Mouse (Mus musculus): ENCODE measurements around the gene S100a5.

Gene S100a5

GRCm38 (mm10) chr3:90608223-90608622 is at the start of gene S100a5:
Gene S100a5 (plus strand): TSS chr3:90608523.
- no peak for DNase-seq (ENCODE audit: low spot score)

- DNase-seq (ENCODE audit: low spot score): no peak
Observed at GRCm38 (mm10) chr3:90560008-90560628, 48.2 kb upstream of the S100a5 start, which contains the start of gene S100a3. Gene S100a3 (plus strand): TSS chr3:90560578.

GRCm38 (mm10) chr3:90574691-90575090 is 33.6 kb upstream of the S100a5 start:
- no peak for DNase-seq (ENCODE audit: low spot score)

- no peak for DNase-seq (ENCODE audit: low spot score)
Observed at GRCm38 (mm10) chr3:90575320-90575719, 33.0 kb upstream of the S100a5 start.

GRCm38 (mm10) chr3:90576351-90577001 is 31.8 kb upstream of the S100a5 start:
- DNase-seq (ENCODE audit: low spot score): no peak

GRCm38 (mm10) chr3:90579433-90579832 is 28.9 kb upstream of the S100a5 start:
- DNase-seq (ENCODE audit: low spot score): no peak

GRCm38 (mm10) chr3:90581141-90581540 is 27.2 kb upstream of the S100a5 start:
- no peak for DNase-seq (ENCODE audit: low spot score)

GRCm38 (mm10) chr3:90582156-90582555 is 26.2 kb upstream of the S100a5 start:
- DNase-seq (ENCODE audit: low spot score): no peak

GRCm38 (mm10) chr3:90582556-90582955 is 25.8 kb upstream of the S100a5 start:
- no peak for DNase-seq (ENCODE audit: low spot score)

GRCm38 (mm10) chr3:90583893-90584292 is 24.4 kb upstream of the S100a5 start:
- peak; percentile 98 for DNase-seq (ENCODE audit: low spot score)

GRCm38 (mm10) chr3:90585595-90585994 is 22.7 kb upstream of the S100a5 start:
- DNase-seq (ENCODE audit: low spot score): peak; percentile 90

GRCm38 (mm10) chr3:90586016-90586643 is 22.2 kb upstream of the S100a5 start:
- peak; percentile 43 for DNase-seq (ENCODE audit: low spot score)

- DNase-seq (ENCODE audit: low spot score): peak; percentile 87
Observed at GRCm38 (mm10) chr3:90586906-90587305, 21.4 kb upstream of the S100a5 start.

- DNase-seq (ENCODE audit: low spot score): peak; percentile 80
Observed at GRCm38 (mm10) chr3:90587361-90588101, 20.8 kb upstream of the S100a5 start.

GRCm38 (mm10) chr3:90589390-90589789 is 18.9 kb upstream of the S100a5 start:
- no peak for DNase-seq (ENCODE audit: low spot score)

GRCm38 (mm10) chr3:90589947-90590346 is 18.4 kb upstream of the S100a5 start, which contains the start of gene S100a2:
Gene S100a2 (plus strand): TSS chr3:90590247.
- no peak for DNase-seq (ENCODE audit: low spot score)

- no peak for DNase-seq (ENCODE audit: low spot score)
Observed at GRCm38 (mm10) chr3:90594466-90594865, 13.9 kb upstream of the S100a5 start.

GRCm38 (mm10) chr3:90595556-90595955 is 12.8 kb upstream of the S100a5 start:
- no peak for DNase-seq (ENCODE audit: low spot score)

- DNase-seq (ENCODE audit: low spot score): no peak
Observed at GRCm38 (mm10) chr3:90596810-90597209, 11.5 kb upstream of the S100a5 start.

- peak; percentile 74 for DNase-seq (ENCODE audit: low spot score)
Observed at GRCm38 (mm10) chr3:90597736-90598135, 10.6 kb upstream of the S100a5 start.

GRCm38 (mm10) chr3:90598212-90598611 is 10.1 kb upstream of the S100a5 start:
- peak; percentile 57 for DNase-seq (ENCODE audit: low spot score)

GRCm38 (mm10) chr3:90599401-90599800 is 8.9 kb upstream of the S100a5 start:
- no peak for DNase-seq (ENCODE audit: low spot score)
